Comparison of ENCODE assay signal across 21 mouse cellular contexts in genomic region chr2:57330812-57331211, GRCm38 (mm10).
"Had no signal": no experiment of that assay in that cellular context is flagged by ENCODE, and none has a peak within 500 bp of the region (broad histone marks: within the 10 kb centered on the region; RNA-seq: fewer than 3 reads in every experiment).

No protein-coding gene starts in this region.

- H3K27me3 ChIP-seq: limb, embryonic 13.5 days; liver, embryonic 12.5 days; liver, embryonic 15.5 days; midbrain, embryonic 12.5 days; midbrain, embryonic 15.5 days; neural tube, embryonic 12.5 days; neural tube, embryonic 15.5 days had no signal

- H3K9me3 ChIP-seq: limb, embryonic 10.5 days; limb, embryonic 13.5 days; liver, embryonic 12.5 days; liver, embryonic 15.5 days; midbrain, embryonic 12.5 days; midbrain, embryonic 15.5 days; neural tube, embryonic 12.5 days; neural tube, embryonic 15.5 days had no signal

- ATAC-seq: liver, embryonic 12.5 days; midbrain, embryonic 15.5 days had no signal

- H3K9ac ChIP-seq: limb, embryonic 13.5 days; liver, embryonic 12.5 days; liver, embryonic 15.5 days; midbrain, embryonic 12.5 days; midbrain, embryonic 15.5 days; neural tube, embryonic 12.5 days; neural tube, embryonic 15.5 days had no signal

- H3K36me3 ChIP-seq: limb, embryonic 13.5 days; liver, embryonic 12.5 days; liver, embryonic 15.5 days; midbrain, embryonic 12.5 days; midbrain, embryonic 15.5 days; neural tube, embryonic 12.5 days; neural tube, embryonic 15.5 days had no signal

- H3K4me1 ChIP-seq: liver, embryonic 12.5 days; liver, embryonic 15.5 days; midbrain, embryonic 12.5 days; midbrain, embryonic 15.5 days; neural tube, embryonic 12.5 days; neural tube, embryonic 15.5 days had no signal

- H3K4me2 ChIP-seq: limb, embryonic 13.5 days; liver, embryonic 12.5 days; liver, embryonic 15.5 days; midbrain, embryonic 12.5 days; midbrain, embryonic 15.5 days; neural tube, embryonic 12.5 days; neural tube, embryonic 15.5 days had no signal

- DNase-seq: kidney, adult 18-20 months; kidney, adult 9 months; kidney, postnatal 14 days; kidney, postnatal 4 days; liver; lung, adult 2 months; lung, postnatal 14 days; lung, postnatal 4 days; retina, postnatal 1 day; right cerebral cortex, postnatal 25 days; spleen, adult 18-20 months; thymus, adult 2 months; thymus, postnatal 25 days had no signal

- H3K27ac ChIP-seq: limb, embryonic 10.5 days; limb, embryonic 13.5 days; liver, embryonic 12.5 days; liver, embryonic 15.5 days; midbrain, embryonic 12.5 days; midbrain, embryonic 15.5 days; neural tube, embryonic 12.5 days; neural tube, embryonic 15.5 days had no signal

- H3K4me3 ChIP-seq: limb, embryonic 10.5 days; limb, embryonic 13.5 days; liver, embryonic 12.5 days; liver, embryonic 15.5 days; midbrain, embryonic 12.5 days; midbrain, embryonic 15.5 days; neural tube, embryonic 12.5 days; neural tube, embryonic 15.5 days had no signal
